Mouse (Mus musculus): ENCODE data around the gene Olfr938. TPM values are rescaled to one million over a fixed set of nuclear protein-coding genes. Genes with fewer than 3 reads are reported as not detected.

Gene Olfr938
- polyA plus RNA-seq (2015; fragmentation: Nextera tagmentation; extraction: Ambion mirVana) = not detected in 2 replicates

DNA sequence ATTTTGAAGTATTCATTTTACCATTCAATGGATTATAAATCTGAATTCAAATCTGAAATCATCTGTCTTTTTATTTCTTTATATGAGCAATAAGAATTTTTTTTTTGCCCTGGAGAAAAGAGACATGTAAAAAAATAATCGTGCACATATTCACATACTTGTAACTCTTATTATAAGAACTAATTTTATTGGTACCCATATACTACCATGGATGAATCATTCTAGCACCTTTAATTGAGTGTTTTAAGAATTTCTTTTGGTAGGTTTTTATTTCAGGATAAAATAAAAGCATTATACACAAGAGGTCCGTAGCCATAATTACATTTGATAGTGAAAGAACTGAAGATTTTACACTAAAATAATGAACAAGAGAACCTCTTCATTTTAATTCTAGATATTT, at the start of gene Olfr938:
Gene Olfr938, minus strand, starts transcription at position 101 of the 400 bp plus-strand sequence.
- Histone ChIP-seq H3K4me2 (no peak within 1 kb of the TSS), H3K27ac (no peak within 1 kb of the TSS), H3K9ac (no peak within 1 kb of the TSS), H3K4me3 (no peak within 1 kb of the TSS), H3K9me3 (no peaks in the 10 kb centered on the region), H3K4me1 (no peaks in the 10 kb centered on the region), H3K27me3 (no peaks in the 10 kb centered on the region), H3K36me3 (no peaks in the 10 kb centered on the region)
- ATAC-seq (ENCODE audit: insufficient number of reproducible peaks, insufficient read depth, low FRiP score, low TSS enrichment, low read depth) = no peak
- WGBS = 90% methylated on average over 2 of the region's 2 CpGs

- Histone ChIP-seq H3K36me3 (no peaks in the 10 kb centered on the region), H3K27me3 (no peaks in the 10 kb centered on the region), H3K9me3 (no peaks in the 10 kb centered on the region), H3K4me3 (no peak within 1 kb of the TSS), H3K9ac (no peak within 1 kb of the TSS), H3K4me1 (no peaks in the 10 kb centered on the region), H3K4me2 (no peak within 1 kb of the TSS), H3K27ac (no peak within 1 kb of the TSS)
- no peak for ATAC-seq (ENCODE audit: insufficient number of reproducible peaks, insufficient read depth, low FRiP score, low TSS enrichment, low read depth)
Observed at GRCm38 (mm10) chr9:39127831-39128230, 49.1 kb upstream of the Olfr938 start, which contains the start of gene Olfr27. TSS of gene Olfr27 (plus strand) at chr9:39128131.

GRCm38 (mm10) chr9:39127326-39127725, 48.6 kb upstream of the Olfr938 start:
- no peaks in the 10 kb centered on the region for H3K4me1 ChIP-seq
- H3K4me2 ChIP-seq = no peak overlapping the region
- no peaks in the 10 kb centered on the region for H3K9me3 ChIP-seq
- WGBS = 78% methylated on average over 1 of the region's 1 CpGs
- H3K27ac ChIP-seq = no peak overlapping the region
- H3K36me3 ChIP-seq = no peaks in the 10 kb centered on the region
- no peak overlapping the region for H3K9ac ChIP-seq
- ATAC-seq (ENCODE audit: insufficient number of reproducible peaks, insufficient read depth, low FRiP score, low TSS enrichment, low read depth) = no peak
- no peak overlapping the region for H3K4me3 ChIP-seq
- no peaks in the 10 kb centered on the region for H3K27me3 ChIP-seq

GRCm38 (mm10) chr9:39064851-39065250, 13.8 kb downstream of the Olfr938 start, which contains the start of gene Olfr937:
TSS of gene Olfr937 (minus strand) at chr9:39064951.
- 79% methylated on average over 1 of the region's 1 CpGs for WGBS
- H3K27me3 ChIP-seq = no peaks in the 10 kb centered on the region
- ATAC-seq (ENCODE audit: insufficient number of reproducible peaks, insufficient read depth, low FRiP score, low TSS enrichment, low read depth) = no peak

More at GRCm38 (mm10) chr9:39064851-39065250, 13.8 kb downstream of the Olfr938 start, which contains the start of gene Olfr937:
- no peak within 1 kb of the TSS for H3K4me3 ChIP-seq
- no peaks in the 10 kb centered on the region for H3K9me3 ChIP-seq
- no peak within 1 kb of the TSS for H3K9ac ChIP-seq
- no peak within 1 kb of the TSS for H3K27ac ChIP-seq
- no peaks in the 10 kb centered on the region for H3K36me3 ChIP-seq
- H3K4me2 ChIP-seq = no peak within 1 kb of the TSS
- H3K4me1 ChIP-seq = no peaks in the 10 kb centered on the region

Small RNA genes lying within 50 kb of the gene (microRNA-seq; reads per million reads assigned to microRNA genes)
- not detected for gene Gm25032
- not detected for gene Gm25529

Other genes with a start within 250 kb of the Olfr938 start
- gene Olfr924, start 234.4 kb downstream of the Olfr938 start, polyA plus RNA-seq (2015; fragmentation: Nextera tagmentation; extraction: Ambion mirVana) = not detected in 2 replicates
- gene Olfr26, start 223.8 kb downstream of the Olfr938 start, polyA plus RNA-seq (2015; fragmentation: Nextera tagmentation; extraction: Ambion mirVana) = not detected in 2 replicates
- not detected in 2 replicates for gene Olfr926, start 201.8 kb downstream of the Olfr938 start, polyA plus RNA-seq (2015; fragmentation: Nextera tagmentation; extraction: Ambion mirVana)
- not detected in 2 replicates for gene Olfr930, start 149.1 kb downstream of the Olfr938 start, polyA plus RNA-seq (2015; fragmentation: Nextera tagmentation; extraction: Ambion mirVana)
- not detected in 2 replicates for gene Olfr933, start 106.6 kb downstream of the Olfr938 start, polyA plus RNA-seq (2015; fragmentation: Nextera tagmentation; extraction: Ambion mirVana)
- gene Olfr934, start 90.6 kb downstream of the Olfr938 start, polyA plus RNA-seq (2015; fragmentation: Nextera tagmentation; extraction: Ambion mirVana) = not detected in 2 replicates
- not detected in 2 replicates for gene Olfr935, start 79.2 kb downstream of the Olfr938 start, polyA plus RNA-seq (2015; fragmentation: Nextera tagmentation; extraction: Ambion mirVana)
- gene Olfr146, start 55.5 kb downstream of the Olfr938 start, polyA plus RNA-seq (2015; fragmentation: Nextera tagmentation; extraction: Ambion mirVana) = not detected in 2 replicates
- gene Olfr937, start 13.9 kb downstream of the Olfr938 start, polyA plus RNA-seq (2015; fragmentation: Nextera tagmentation; extraction: Ambion mirVana) = not detected in 2 replicates
- not detected in 2 replicates for gene Olfr27, start 49.2 kb upstream of the Olfr938 start, polyA plus RNA-seq (2015; fragmentation: Nextera tagmentation; extraction: Ambion mirVana)
- not detected in 2 replicates for gene Olfr943, start 87.4 kb upstream of the Olfr938 start, polyA plus RNA-seq (2015; fragmentation: Nextera tagmentation; extraction: Ambion mirVana)
- not detected in 2 replicates for gene Olfr944, start 123.0 kb upstream of the Olfr938 start, polyA plus RNA-seq (2015; fragmentation: Nextera tagmentation; extraction: Ambion mirVana)
- not detected in 2 replicates for gene Olfr1537, start 171.1 kb upstream of the Olfr938 start, polyA plus RNA-seq (2015; fragmentation: Nextera tagmentation; extraction: Ambion mirVana)
- not detected in 2 replicates for gene Olfr945, start 197.9 kb upstream of the Olfr938 start, polyA plus RNA-seq (2015; fragmentation: Nextera tagmentation; extraction: Ambion mirVana)
- gene Olfr948, start 247.2 kb upstream of the Olfr938 start, polyA plus RNA-seq (2015; fragmentation: Nextera tagmentation; extraction: Ambion mirVana) = not detected in 2 replicates

Measured in embryonic facial prominence, embryonic 13.5 days (tissue).